Mouse (Mus musculus): ENCODE measurements around the gene Ubp1. TPM values are rescaled to one million over a fixed set of nuclear protein-coding genes. Genes with fewer than 3 reads are reported as not detected.
A peak's percentile ranks its signal among the peaks of the same experiment; 100 is the strongest.

The Ubp1 gene
- total and polyA plus RNA-seq, 3 experiments: 25.7 to 33.9 (median 26.0) TPM

DNA sequence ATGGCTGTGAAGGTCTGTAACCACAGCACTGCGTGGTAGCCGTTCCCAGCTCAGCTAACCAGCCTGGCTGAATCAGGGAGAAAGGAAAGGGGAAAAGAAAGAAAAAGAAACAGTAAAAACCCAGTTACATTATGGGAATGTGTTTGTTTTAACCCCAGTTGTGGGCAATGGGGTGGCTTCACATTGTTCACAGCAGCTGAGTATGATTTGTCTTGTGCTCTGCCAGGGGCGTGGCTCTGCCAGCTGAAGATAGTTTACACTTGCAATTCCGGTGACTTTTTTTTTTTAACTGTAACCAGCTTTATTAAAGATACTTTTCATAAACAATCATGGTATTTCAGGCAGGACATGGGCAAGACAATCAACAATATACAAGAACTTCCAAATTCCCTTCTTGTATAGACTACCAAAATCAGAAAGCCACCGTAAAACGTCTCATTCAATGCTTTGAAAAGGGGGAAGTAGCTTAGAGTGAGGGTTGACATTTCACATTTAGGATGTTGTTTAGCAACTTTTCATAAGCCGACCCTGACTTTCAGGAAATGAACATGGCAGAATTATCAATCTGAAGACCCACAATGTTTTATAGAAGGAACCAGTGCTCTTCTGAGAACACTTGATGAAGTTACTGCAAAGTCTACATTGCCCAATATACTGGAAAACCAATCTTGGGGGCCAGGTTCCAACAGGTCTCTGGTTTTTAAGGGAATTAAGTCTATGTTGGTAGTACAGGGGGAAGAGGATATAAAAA is 88.5 kb downstream of the Ubp1 start:
- Histone ChIP-seq H3K27ac (no peak overlapping the region), H3K4me1 (ENCODE audit: control insufficient read depth, insufficient read depth, low read length) (no peaks in the 10 kb centered on the region), H3K36me3 (ENCODE audit: control insufficient read depth, insufficient read depth, low read length) (no peaks in the 10 kb centered on the region), H3K9ac (ENCODE audit: low read depth, low read length) (no peak overlapping the region), H3K27me3 (ENCODE audit: control insufficient read depth, insufficient read depth, low read length) (no peaks in the 10 kb centered on the region), H3K79me2 (replicated peaks; ENCODE audit: control insufficient read depth, insufficient read depth, low read length) (no peaks in the 10 kb centered on the region), H3K4me3 (no peak overlapping the region)
- 83% methylated on average over 7 of the region's 7 CpGs for WGBS
- DNase-seq: no peak
- TF ChIP-seq EP300 (IDR thresholded peaks at IDR 0.05; ENCODE audit: insufficient read depth, low read depth, low read length) (no peak), CTCF (IDR thresholded peaks at IDR 0.05) (no peak), POLR2A (IDR thresholded peaks at IDR 0.05; ENCODE audit: insufficient read depth, low read depth, low read length) (no peak)
- intact Hi-C loops (cut with DNase I): no loop called here

DNA sequence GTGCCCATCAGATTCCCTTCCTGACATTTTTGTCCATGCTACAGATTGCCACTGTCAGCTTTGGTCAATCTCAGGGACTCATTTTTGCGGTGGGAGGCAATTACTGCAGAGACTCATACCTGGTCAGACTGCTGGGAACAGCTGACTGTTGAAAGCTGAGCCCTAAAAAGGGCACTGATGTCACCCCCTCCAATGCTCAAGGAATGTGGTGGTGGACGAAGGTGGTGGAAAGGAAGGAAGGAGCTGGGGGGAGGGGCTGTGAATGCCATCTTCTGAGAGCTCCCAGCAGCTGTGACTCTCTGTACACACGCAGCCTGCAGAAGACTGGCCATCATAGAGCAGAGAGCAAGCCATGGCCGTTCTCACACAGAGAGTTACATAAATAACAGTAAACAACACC is 91.4 kb downstream of the Ubp1 start:
- H3K36me3 ChIP-seq (ENCODE audit: control insufficient read depth, insufficient read depth, low read length): no peaks in the 10 kb centered on the region

DNA sequence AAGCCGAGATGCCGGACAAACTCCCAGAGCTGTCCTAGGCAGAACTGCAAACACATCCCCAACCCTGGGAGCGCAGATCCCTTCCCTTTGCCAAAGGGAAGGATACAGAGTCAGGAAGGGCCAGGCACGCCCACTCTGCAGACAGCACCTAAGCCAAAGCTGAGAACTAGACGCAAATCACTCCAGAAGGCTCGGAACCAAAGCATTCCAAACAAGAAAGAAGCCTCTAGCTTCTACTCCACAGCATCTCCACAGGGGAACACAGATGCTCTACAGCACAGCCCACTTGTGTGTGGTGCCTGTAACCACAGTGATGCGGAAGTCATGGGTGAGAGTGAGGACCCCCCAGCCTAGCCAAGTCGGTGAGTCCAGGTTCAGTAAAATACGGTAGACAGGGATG is 94.4 kb downstream of the Ubp1 start:
- Histone ChIP-seq H3K9ac (ENCODE audit: low read depth, low read length) (no peak overlapping the region), H3K27ac (no peak overlapping the region), H3K36me3 (ENCODE audit: control insufficient read depth, insufficient read depth, low read length) (no peaks in the 10 kb centered on the region), H3K27me3 (ENCODE audit: control insufficient read depth, insufficient read depth, low read length) (peaks cover 4% of the 10 kb centered on the region; the same call in 1 of the 2 replicates), H3K4me1 (ENCODE audit: control insufficient read depth, insufficient read depth, low read length) (peaks cover 2% of the 10 kb centered on the region; the same call in 1 of the 2 replicates), H3K79me2 (replicated peaks; ENCODE audit: control insufficient read depth, insufficient read depth, low read length) (no peaks in the 10 kb centered on the region), H3K4me3 (no peak overlapping the region)
- DNase-seq: no peak
- WGBS: 46% methylated on average over 9 of the region's 9 CpGs
- TF ChIP-seq POLR2A (IDR thresholded peaks at IDR 0.05; ENCODE audit: insufficient read depth, low read depth, low read length) (no peak), CTCF (IDR thresholded peaks at IDR 0.05) (no peak), EP300 (IDR thresholded peaks at IDR 0.05; ENCODE audit: insufficient read depth, low read depth, low read length) (no peak)
- intact Hi-C loops (cut with DNase I): no loop called here

More for the DNA sequence above, 91.4 kb downstream of the Ubp1 start:
- intact Hi-C loops (cut with DNase I): no loop called here
- no peak overlapping the region for H3K9ac ChIP-seq (ENCODE audit: low read depth, low read length)
- H3K4me3 ChIP-seq: no peak overlapping the region
- H3K4me1 ChIP-seq (ENCODE audit: control insufficient read depth, insufficient read depth, low read length): peaks cover 2% of the 10 kb centered on the region; the same call in 1 of the 2 replicates
- H3K27ac ChIP-seq: no peak overlapping the region
- DNase-seq: no peak
- TF ChIP-seq EP300 (IDR thresholded peaks at IDR 0.05; ENCODE audit: insufficient read depth, low read depth, low read length) (no peak), CTCF (IDR thresholded peaks at IDR 0.05) (no peak), POLR2A (IDR thresholded peaks at IDR 0.05; ENCODE audit: insufficient read depth, low read depth, low read length) (no peak)
- 46% methylated on average over 4 of the region's 4 CpGs for WGBS
- peaks cover 4% of the 10 kb centered on the region; the same call in 1 of the 2 replicates for H3K27me3 ChIP-seq (ENCODE audit: control insufficient read depth, insufficient read depth, low read length)
- no peaks in the 10 kb centered on the region for H3K79me2 ChIP-seq (replicated peaks; ENCODE audit: control insufficient read depth, insufficient read depth, low read length)

DNA sequence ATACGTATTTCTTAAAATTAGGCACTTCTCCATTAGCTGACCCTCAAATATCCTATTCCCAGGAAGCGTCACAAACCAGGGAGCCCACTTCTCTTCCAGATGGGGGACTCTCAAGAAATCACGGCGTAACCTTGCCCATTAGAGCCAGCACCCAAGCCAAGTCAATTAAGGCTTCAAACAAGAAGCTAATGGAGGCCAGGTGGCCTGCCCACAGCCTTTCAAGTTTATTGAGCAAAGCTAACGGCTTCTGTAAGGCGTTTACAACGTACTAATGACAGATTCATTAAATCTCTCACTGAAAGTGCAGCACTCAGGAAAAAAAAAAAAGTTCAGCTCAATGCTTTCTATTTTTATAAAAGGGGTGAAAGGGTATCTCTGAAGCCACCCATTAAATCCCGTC is 95.1 kb downstream of the Ubp1 start:
- TF ChIP-seq CTCF (IDR thresholded peaks at IDR 0.05): no peak
- TF ChIP-seq EP300 (IDR thresholded peaks at IDR 0.05; ENCODE audit: insufficient read depth, low read depth, low read length): no peak
- no peak for TF ChIP-seq POLR2A (IDR thresholded peaks at IDR 0.05; ENCODE audit: insufficient read depth, low read depth, low read length)
- Histone ChIP-seq H3K79me2 (replicated peaks; ENCODE audit: control insufficient read depth, insufficient read depth, low read length) (no peaks in the 10 kb centered on the region), H3K4me3 (peak overlapping the region; percentile 51), H3K4me1 (ENCODE audit: control insufficient read depth, insufficient read depth, low read length) (peaks cover 2% of the 10 kb centered on the region; the same call in 1 of the 2 replicates), H3K27ac (no peak overlapping the region), H3K27me3 (ENCODE audit: control insufficient read depth, insufficient read depth, low read length) (peaks cover 4% of the 10 kb centered on the region; the same call in 1 of the 2 replicates), H3K9ac (ENCODE audit: low read depth, low read length) (no peak overlapping the region), H3K36me3 (ENCODE audit: control insufficient read depth, insufficient read depth, low read length) (no peaks in the 10 kb centered on the region)
- no peak for DNase-seq
- WGBS: 21% methylated on average over 8 of the region's 8 CpGs
- intact Hi-C loops (cut with DNase I): no loop called here

DNA sequence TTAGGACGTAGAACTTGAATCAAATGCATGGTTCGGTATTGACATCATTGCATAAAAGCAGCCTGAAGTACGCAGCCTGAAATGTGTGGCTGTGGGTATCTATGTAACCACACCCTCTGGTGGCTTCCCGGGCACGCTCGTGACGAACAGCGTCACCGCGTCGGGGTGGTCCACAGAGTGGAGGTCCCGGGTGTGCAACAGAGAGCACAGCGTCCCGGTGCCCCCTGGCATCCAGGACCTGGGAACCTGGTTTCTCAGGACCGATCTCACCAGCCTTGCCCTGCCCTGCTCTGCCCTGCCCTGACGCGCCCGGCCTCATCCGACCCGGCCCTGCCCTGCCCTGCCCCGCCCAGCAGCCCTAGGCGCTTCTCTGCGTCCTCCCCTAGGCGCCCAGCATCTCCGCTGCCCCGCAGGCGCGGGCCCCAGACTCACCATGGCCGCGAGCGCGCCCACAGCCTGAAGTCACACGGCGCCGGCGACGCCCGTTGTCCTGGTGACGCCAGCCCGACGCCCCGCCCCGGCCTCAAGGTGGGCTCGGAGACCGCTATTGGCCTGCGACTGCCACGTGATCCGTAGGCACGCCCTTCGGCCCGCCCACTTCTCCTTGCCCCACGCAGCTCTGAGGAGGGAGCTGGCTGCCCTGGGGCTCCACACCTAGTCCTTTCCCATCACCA is 95.7 kb downstream of the Ubp1 start:
- H3K9ac ChIP-seq (ENCODE audit: low read depth, low read length): peak overlapping the region; percentile 57
- WGBS: 2% methylated on average over 50 of the region's 52 CpGs
- peak overlapping the region; percentile 51 for H3K4me3 ChIP-seq
- H3K79me2 ChIP-seq (replicated peaks; ENCODE audit: control insufficient read depth, insufficient read depth, low read length): no peaks in the 10 kb centered on the region
- no peak overlapping the region for H3K27ac ChIP-seq
- no peak for TF ChIP-seq POLR2A (IDR thresholded peaks at IDR 0.05; ENCODE audit: insufficient read depth, low read depth, low read length)
- no peak for TF ChIP-seq CTCF (IDR thresholded peaks at IDR 0.05)
- no peak for TF ChIP-seq EP300 (IDR thresholded peaks at IDR 0.05; ENCODE audit: insufficient read depth, low read depth, low read length)
- intact Hi-C loops (cut with DNase I): no loop called here
- peaks cover 4% of the 10 kb centered on the region; the same call in 1 of the 2 replicates for H3K27me3 ChIP-seq (ENCODE audit: control insufficient read depth, insufficient read depth, low read length)
- no peaks in the 10 kb centered on the region for H3K36me3 ChIP-seq (ENCODE audit: control insufficient read depth, insufficient read depth, low read length)
- peak; percentile 52 to 57 for DNase-seq
- peaks cover 2% of the 10 kb centered on the region; the same call in 1 of the 2 replicates for H3K4me1 ChIP-seq (ENCODE audit: control insufficient read depth, insufficient read depth, low read length)

Other genes starting within 250 kb of the Ubp1 start
- 10 to 100 TPM; 56.0 to 63.3 TPM for gene Pdcd6ip, start 222.7 kb upstream of the Ubp1 start, total RNA-seq (2021)
- gene Pdcd6ip, start 222.7 kb upstream of the Ubp1 start, polyA plus RNA-seq (2012; rRNA removed): 35.7 and 44.6 TPM in 2 replicates
- 10 to 100 TPM; 53.6 to 56.2 TPM for gene Clasp2, start 189.5 kb upstream of the Ubp1 start, total RNA-seq (2021)
- gene Clasp2, start 189.5 kb upstream of the Ubp1 start, polyA plus RNA-seq (2012; rRNA removed): 14.2 and 31.0 TPM in 2 replicates
- under 1 TPM; 0.44 to 0.91 TPM for gene Fbxl2, start 115.3 kb downstream of the Ubp1 start, total RNA-seq (2021)
- gene Fbxl2, start 115.3 kb downstream of the Ubp1 start, polyA plus RNA-seq (2012; rRNA removed): 1.4 and 1.5 TPM in 2 replicates
- 1 to 10 TPM; 1.5 to 2.2 TPM for gene Susd5, start 126.2 kb downstream of the Ubp1 start, total RNA-seq (2021)
- gene Susd5, start 126.2 kb downstream of the Ubp1 start, polyA plus RNA-seq (2012; rRNA removed): 1.5 and 2.1 TPM in 2 replicates